Mouse (Mus musculus): ENCODE measurements around the gene Osgep.

- TF ChIP-seq CTCF (IDR thresholded peaks at IDR 0.05) (no peak), POLR2A (IDR thresholded peaks at IDR 0.05; ENCODE audit: insufficient read depth, low read depth, low read length) (no peak)
These were observed 14.2 kb upstream of the Osgep start for GRCm38 (mm10) chr14:50938940-50939339.
